Mouse (Mus musculus): ENCODE measurements at regions not wholly inside any gene's neighbourhood (a gene's known extent, or its start where the extent isn't known, plus 50 kb on each side); places are given as distances from the start of the nearest gene placed in this dataset.

- ATAC-seq (ENCODE audit: low FRiP score, low TSS enrichment), result no peak
- Histone ChIP-seq H3K9me3 (ENCODE audit: low read length) (no peaks in the 10 kb centered on the region), H3K4me2 (replicated peaks; ENCODE audit: low read depth, low read length) (no peak overlapping the region), H3K9ac (replicated peaks; ENCODE audit: low read length) (no peak overlapping the region), H3K27me3 (ENCODE audit: insufficient read depth, low read length) (no peaks in the 10 kb centered on the region), H3K4me3 (ENCODE audit: low read length) (no peak overlapping the region), H3K36me3 (ENCODE audit: insufficient read depth, low read length) (no peaks in the 10 kb centered on the region), H3K4me1 (ENCODE audit: insufficient read depth, low read length) (no peaks in the 10 kb centered on the region), H3K27ac (ENCODE audit: low read length) (no peak overlapping the region)
- WGBS, result 84% methylated on average over 2 of the region's 2 CpGs
These were observed 287.2 kb downstream of the Sim1 start for GRCm38 (mm10) chr10:51181752-51182151.

GRCm38 (mm10) chr10:51191407-51192059 lies 288.9 kb upstream of the Gm49339 start:
- Histone ChIP-seq H3K27ac (ENCODE audit: low read length) (no peak overlapping the region), H3K4me3 (ENCODE audit: low read length) (no peak overlapping the region), H3K9me3 (ENCODE audit: low read length) (no peaks in the 10 kb centered on the region), H3K9ac (replicated peaks; ENCODE audit: low read length) (no peak overlapping the region), H3K4me2 (replicated peaks; ENCODE audit: low read depth, low read length) (no peak overlapping the region), H3K36me3 (ENCODE audit: insufficient read depth, low read length) (no peaks in the 10 kb centered on the region), H3K27me3 (ENCODE audit: insufficient read depth, low read length) (no peaks in the 10 kb centered on the region), H3K4me1 (ENCODE audit: insufficient read depth, low read length) (no peaks in the 10 kb centered on the region)
- no peak for ATAC-seq (ENCODE audit: low FRiP score, low TSS enrichment)
- 43% methylated on average over 5 of the region's 5 CpGs for WGBS

GRCm38 (mm10) chr10:51219481-51219880 lies 260.9 kb upstream of the Gm49339 start:
- no peak for ATAC-seq (ENCODE audit: low FRiP score, low TSS enrichment)
- 74% methylated on average over 4 of the region's 4 CpGs for WGBS
- Histone ChIP-seq H3K4me1 (ENCODE audit: insufficient read depth, low read length) (no peaks in the 10 kb centered on the region), H3K4me2 (replicated peaks; ENCODE audit: low read depth, low read length) (no peak overlapping the region), H3K9ac (replicated peaks; ENCODE audit: low read length) (no peak overlapping the region), H3K27me3 (ENCODE audit: insufficient read depth, low read length) (no peaks in the 10 kb centered on the region), H3K27ac (ENCODE audit: low read length) (no peak overlapping the region), H3K36me3 (ENCODE audit: insufficient read depth, low read length) (no peaks in the 10 kb centered on the region), H3K4me3 (ENCODE audit: low read length) (no peak overlapping the region), H3K9me3 (ENCODE audit: low read length) (no peaks in the 10 kb centered on the region)

GRCm38 (mm10) chr10:51233592-51233991 lies 246.8 kb upstream of the Gm49339 start:
- no peak overlapping the region for H3K27ac ChIP-seq (ENCODE audit: low read length)
- ATAC-seq (ENCODE audit: low FRiP score, low TSS enrichment), result no peak
- no peaks in the 10 kb centered on the region for H3K27me3 ChIP-seq (ENCODE audit: insufficient read depth, low read length)
- no peak overlapping the region for H3K9ac ChIP-seq (replicated peaks; ENCODE audit: low read length)
- no peak overlapping the region for H3K4me2 ChIP-seq (replicated peaks; ENCODE audit: low read depth, low read length)
- H3K4me3 ChIP-seq (ENCODE audit: low read length), result no peak overlapping the region
- no peaks in the 10 kb centered on the region for H3K36me3 ChIP-seq (ENCODE audit: insufficient read depth, low read length)
- WGBS, result 66% methylated on average over 2 of the region's 2 CpGs
- H3K4me1 ChIP-seq (ENCODE audit: insufficient read depth, low read length), result no peaks in the 10 kb centered on the region
- H3K9me3 ChIP-seq (ENCODE audit: low read length), result no peaks in the 10 kb centered on the region

GRCm38 (mm10) chr10:51235586-51236575 lies 244.5 kb upstream of the Gm49339 start:
- no peak overlapping the region for H3K27ac ChIP-seq (ENCODE audit: low read length)
- no peaks in the 10 kb centered on the region for H3K4me1 ChIP-seq (ENCODE audit: insufficient read depth, low read length)
- H3K36me3 ChIP-seq (ENCODE audit: insufficient read depth, low read length), result no peaks in the 10 kb centered on the region
- H3K4me3 ChIP-seq (ENCODE audit: low read length), result no peak overlapping the region
- H3K9ac ChIP-seq (replicated peaks; ENCODE audit: low read length), result no peak overlapping the region
- no peaks in the 10 kb centered on the region for H3K9me3 ChIP-seq (ENCODE audit: low read length)
- ATAC-seq (ENCODE audit: low FRiP score, low TSS enrichment), result peak; percentile 39; the same call in 1 of the 2 replicates
- H3K4me2 ChIP-seq (replicated peaks; ENCODE audit: low read depth, low read length), result no peak overlapping the region
- H3K27me3 ChIP-seq (ENCODE audit: insufficient read depth, low read length), result no peaks in the 10 kb centered on the region
- 33% methylated on average over 10 of the region's 10 CpGs for WGBS

- Histone ChIP-seq H3K27me3 (ENCODE audit: insufficient read depth, low read length) (no peaks in the 10 kb centered on the region), H3K4me1 (ENCODE audit: insufficient read depth, low read length) (no peaks in the 10 kb centered on the region), H3K4me2 (replicated peaks; ENCODE audit: low read depth, low read length) (no peak overlapping the region), H3K27ac (ENCODE audit: low read length) (no peak overlapping the region), H3K9ac (replicated peaks; ENCODE audit: low read length) (no peak overlapping the region), H3K4me3 (ENCODE audit: low read length) (no peak overlapping the region), H3K9me3 (ENCODE audit: low read length) (no peaks in the 10 kb centered on the region), H3K36me3 (ENCODE audit: insufficient read depth, low read length) (no peaks in the 10 kb centered on the region)
- no peak for ATAC-seq (ENCODE audit: low FRiP score, low TSS enrichment)
These were observed 242.3 kb upstream of the Gm49339 start for GRCm38 (mm10) chr10:51238103-51238502.

- no peaks in the 10 kb centered on the region for H3K36me3 ChIP-seq (ENCODE audit: insufficient read depth, low read length)
- no peak overlapping the region for H3K9ac ChIP-seq (replicated peaks; ENCODE audit: low read length)
- no peak overlapping the region for H3K4me3 ChIP-seq (ENCODE audit: low read length)
- no peaks in the 10 kb centered on the region for H3K9me3 ChIP-seq (ENCODE audit: low read length)
- H3K4me1 ChIP-seq (ENCODE audit: insufficient read depth, low read length), result no peaks in the 10 kb centered on the region
- WGBS, result 98% methylated on average over 1 of the region's 1 CpGs
- no peak overlapping the region for H3K27ac ChIP-seq (ENCODE audit: low read length)
- no peak overlapping the region for H3K4me2 ChIP-seq (replicated peaks; ENCODE audit: low read depth, low read length)
- ATAC-seq (ENCODE audit: low FRiP score, low TSS enrichment), result no peak
- no peaks in the 10 kb centered on the region for H3K27me3 ChIP-seq (ENCODE audit: insufficient read depth, low read length)
These were observed 227.0 kb upstream of the Gm49339 start for GRCm38 (mm10) chr10:51253439-51253838.

- Histone ChIP-seq H3K27ac (ENCODE audit: low read length) (no peak overlapping the region), H3K4me1 (ENCODE audit: insufficient read depth, low read length) (no peaks in the 10 kb centered on the region), H3K4me3 (ENCODE audit: low read length) (no peak overlapping the region), H3K4me2 (replicated peaks; ENCODE audit: low read depth, low read length) (no peak overlapping the region), H3K9me3 (ENCODE audit: low read length) (no peaks in the 10 kb centered on the region), H3K27me3 (ENCODE audit: insufficient read depth, low read length) (no peaks in the 10 kb centered on the region), H3K36me3 (ENCODE audit: insufficient read depth, low read length) (no peaks in the 10 kb centered on the region), H3K9ac (replicated peaks; ENCODE audit: low read length) (no peak overlapping the region)
- 55% methylated on average over 4 of the region's 4 CpGs for WGBS
- no peak for ATAC-seq (ENCODE audit: low FRiP score, low TSS enrichment)
These were observed 222.8 kb upstream of the Gm49339 start for GRCm38 (mm10) chr10:51257587-51258049.

- Histone ChIP-seq H3K27ac (ENCODE audit: low read length) (no peak overlapping the region), H3K27me3 (ENCODE audit: insufficient read depth, low read length) (no peaks in the 10 kb centered on the region), H3K4me1 (ENCODE audit: insufficient read depth, low read length) (no peaks in the 10 kb centered on the region), H3K9ac (replicated peaks; ENCODE audit: low read length) (no peak overlapping the region), H3K4me3 (ENCODE audit: low read length) (no peak overlapping the region), H3K9me3 (ENCODE audit: low read length) (no peaks in the 10 kb centered on the region), H3K36me3 (ENCODE audit: insufficient read depth, low read length) (no peaks in the 10 kb centered on the region), H3K4me2 (replicated peaks; ENCODE audit: low read depth, low read length) (no peak overlapping the region)
- WGBS, result 66% methylated on average over 1 of the region's 1 CpGs
- peak; percentile 71 for ATAC-seq (ENCODE audit: low FRiP score, low TSS enrichment)
These were observed 209.0 kb upstream of the Gm49339 start for GRCm38 (mm10) chr10:51271364-51271763.

- Histone ChIP-seq H3K9me3 (ENCODE audit: low read length) (no peaks in the 10 kb centered on the region), H3K27ac (ENCODE audit: low read length) (no peak overlapping the region), H3K27me3 (ENCODE audit: insufficient read depth, low read length) (no peaks in the 10 kb centered on the region), H3K4me2 (replicated peaks; ENCODE audit: low read depth, low read length) (no peak overlapping the region), H3K4me3 (ENCODE audit: low read length) (no peak overlapping the region), H3K36me3 (ENCODE audit: insufficient read depth, low read length) (no peaks in the 10 kb centered on the region), H3K9ac (replicated peaks; ENCODE audit: low read length) (no peak overlapping the region), H3K4me1 (ENCODE audit: insufficient read depth, low read length) (no peaks in the 10 kb centered on the region)
- no peak for ATAC-seq (ENCODE audit: low FRiP score, low TSS enrichment)
- 45% methylated on average over 2 of the region's 2 CpGs for WGBS
These were observed 202.2 kb upstream of the Gm49339 start for GRCm38 (mm10) chr10:51278195-51278594.

All from kidney, embryonic 16.5 days (tissue).